Mouse (Mus musculus) embryonic fibroblast, embryonic 13.5 days (primary cell): ENCODE measurements at regions not wholly inside any gene's neighbourhood (a gene's known extent, or its start where the extent isn't known, plus 50 kb on each side); places are given as distances from the start of the nearest gene placed in this dataset.

ENCODE experiments used
- CTCF ChIP-seq: IDR thresholded peaks from 2 replicates; pipeline ENCODE4 v1.5.1; 2011; ENCODE audit warnings: mild to moderate bottlenecking, control low read depth, low read length, moderate library complexity, borderline replicate concordance; ENCODE audit not compliant: insufficient read depth
- POLR2A ChIP-seq: IDR thresholded peaks from 2 replicates; pipeline ENCODE4 v1.6.1; 2011; ENCODE audit warnings: low read depth, mild to moderate bottlenecking, control low read depth, low read length, moderate library complexity

DNA sequence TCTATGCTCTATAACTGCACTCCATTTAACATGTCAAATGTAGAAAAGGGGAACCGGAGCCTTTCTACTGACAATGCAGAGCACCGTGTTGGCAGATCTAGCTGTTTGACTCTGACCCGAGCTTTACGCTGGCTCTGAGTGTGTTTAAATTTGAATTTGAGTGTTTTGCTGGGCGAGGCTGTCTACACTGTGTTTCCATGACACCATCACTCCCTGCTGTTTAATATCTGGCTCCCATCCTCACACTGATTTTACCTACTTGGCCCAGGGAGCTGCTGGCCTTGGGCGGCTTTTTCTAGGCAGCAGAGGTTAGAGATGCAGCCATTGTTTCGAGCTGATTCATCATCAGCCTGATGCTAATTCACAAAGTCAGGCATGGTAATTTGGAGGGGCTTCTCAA, 100.7 kb upstream of the Serp2 start:
- TF ChIP-seq CTCF = no peak
- no peak for TF ChIP-seq POLR2A
